Mouse (Mus musculus) limb, embryonic 14.5 days (tissue): Measurements from ENCODE around the gene 4430402I18Rik. TPM values are rescaled to one million over a fixed set of nuclear protein-coding genes. Genes with fewer than 3 reads are reported as not detected.
"Not testable (repeated sequence)": the region's sequence is repeated elsewhere in the genome, so short reads cannot be mapped to it uniquely, and the experiment has no call there.

Experiments
- ATAC-seq: fragments of 200-750 bp; cut with Nextera tagmentation; 2 replicates; pipeline ENCODE4 v1.8.0; 2017; ENCODE audit warnings: low read depth, moderate number of reproducible peaks, moderate TSS enrichment; ENCODE audit not compliant: low FRiP score
- DNase-seq: peaks from one replicate; pipeline ENCODE4 v3.0.0-alpha.2; 2015; ENCODE audit warnings: low spot score
- H3K27ac ChIP-seq: fragments of 300-500 bp; sonication (generic); replicated peaks from 2 replicates; pipeline ENCODE4 v1.5.1; 2014; ENCODE audit warnings: low read depth, mild to moderate bottlenecking, low read length, moderate library complexity, mixed read lengths
- H3K27me3 ChIP-seq: fragments of 300-500 bp; sonication (generic); 2 replicates; pipeline ENCODE4 v1.6.1; 2014; ENCODE audit warnings: low read length, mixed read lengths; ENCODE audit not compliant: control insufficient read depth, insufficient read depth
- H3K36me3 ChIP-seq: fragments of 300-500 bp; sonication (generic); 2 replicates; pipeline ENCODE4 v1.6.1; 2014; ENCODE audit warnings: mild to moderate bottlenecking, low read length, moderate library complexity, mixed read lengths; ENCODE audit not compliant: control insufficient read depth, insufficient read depth
- H3K4me1 ChIP-seq: fragments of 300-500 bp; sonication (generic); 2 replicates; pipeline ENCODE4 v1.6.1; 2014; ENCODE audit warnings: antibody characterized with exemption, low read length, mixed read lengths; ENCODE audit not compliant: control insufficient read depth, insufficient read depth
- H3K4me2 ChIP-seq: fragments of 300-500 bp; sonication (generic); replicated peaks from 2 replicates; pipeline ENCODE4 v1.6.1; 2014; ENCODE audit warnings: low read depth, mild to moderate bottlenecking, low read length, moderate library complexity; ENCODE audit not compliant: severe bottlenecking
- H3K4me3 ChIP-seq: fragments of 300-500 bp; sonication (generic); replicated peaks from 2 replicates; pipeline ENCODE4 v1.5.1; 2014; ENCODE audit warnings: low read length
- H3K9ac ChIP-seq: fragments of 300-500 bp; sonication (generic); 2 replicates; pipeline ENCODE4 v1.6.1; 2014; ENCODE audit warnings: mild to moderate bottlenecking, low read depth, low read length, moderate library complexity; ENCODE audit not compliant: severe bottlenecking
- H3K9me3 ChIP-seq: fragments of 300-500 bp; sonication (generic); 2 replicates; pipeline ENCODE4 v1.6.1; 2016; ENCODE audit warnings: low read length; ENCODE audit not compliant: control insufficient read depth
- POLR2A ChIP-seq: fragments of 200-500 bp; IDR thresholded peaks from 2 replicates; pipeline ENCODE4 v1.8.0; 2012; ENCODE audit warnings: inconsistent platforms, mild to moderate bottlenecking, moderate library complexity, borderline replicate concordance; ENCODE audit not compliant: insufficient read depth, insufficient read length; ENCODE audit errors: extremely low read depth
- WGBS: fragments of 180-500 bp; shearing (Covaris S2); extraction: QIAGEN DNeasy Blood & Tissue Kit; methylation state at CpG from one replicate; pipeline ENCODE4 v1.1.7; 2014; 5-methylcytosine and 5-hydroxymethylcytosine counted together
- polyA plus RNA-seq, 2 experiments: library from polyadenylated mRNA; depleted of rRNA in 1 of 2; stranded (reverse) in 1 of 2; unstranded in 1 of 2; fragments of >200 nt; fragmentation: Nextera tagmentation in 1 of 2; extraction: Ambion mirVana in 1 of 2; gene quantifications; 2 replicates each; pipeline versions ENCODE4 v1.2.1 to v1.2.3; 2012 to 2014

The 4430402I18Rik gene
- polyA plus RNA-seq, 2 experiments, result 1.0 to 1.5 TPM

- Histone ChIP-seq H3K4me3 (no peak overlapping the region), H3K27ac (no peak overlapping the region), H3K36me3 (peaks cover 70% of the 10 kb centered on the region), H3K9me3 (no peaks in the 10 kb centered on the region), H3K4me2 (no peak overlapping the region), H3K9ac (no peak overlapping the region), H3K4me1 (no peaks in the 10 kb centered on the region), H3K27me3 (no peaks in the 10 kb centered on the region)
- 78% methylated on average over 12 of the region's 12 CpGs for WGBS
- TF ChIP-seq POLR2A, result no peak
- DNase-seq, result no peak
- no peak for ATAC-seq
Observed at GRCm38 (mm10) chr19:29011355-29011990, 43.9 kb upstream of the 4430402I18Rik start.

- Histone ChIP-seq H3K4me3 (no peak overlapping the region), H3K9ac (no peak overlapping the region), H3K9me3 (no peaks in the 10 kb centered on the region), H3K4me1 (no peaks in the 10 kb centered on the region), H3K36me3 (peaks cover 62% of the 10 kb centered on the region), H3K27me3 (no peaks in the 10 kb centered on the region), H3K4me2 (no peak overlapping the region), H3K27ac (no peak overlapping the region)
- DNase-seq (no peak), ATAC-seq (no peak)
- TF ChIP-seq POLR2A, result no peak
- WGBS, result 95% methylated on average over 11 of the region's 11 CpGs
Observed at GRCm38 (mm10) chr19:29009046-29009445, 41.4 kb upstream of the 4430402I18Rik start.

GRCm38 (mm10) chr19:29008069-29008706, 40.6 kb upstream of the 4430402I18Rik start:
- Histone ChIP-seq H3K27me3 (no peaks in the 10 kb centered on the region), H3K4me1 (no peaks in the 10 kb centered on the region), H3K9me3 (no peaks in the 10 kb centered on the region), H3K4me3 (no peak overlapping the region), H3K4me2 (no peak overlapping the region), H3K27ac (no peak overlapping the region), H3K9ac (no peak overlapping the region), H3K36me3 (peaks cover 56% of the 10 kb centered on the region)
- no peak for DNase-seq
- ATAC-seq, result no peak
- WGBS, result 91% methylated on average over 3 of the region's 3 CpGs
- TF ChIP-seq POLR2A, result no peak

GRCm38 (mm10) chr19:29000321-29000720, 32.7 kb upstream of the 4430402I18Rik start:
- H3K9me3 ChIP-seq, result not testable (repeated sequence)
- 98% methylated on average over 16 of the region's 16 CpGs for WGBS

GRCm38 (mm10) chr19:28997976-28998630, 30.5 kb upstream of the 4430402I18Rik start:
- Histone ChIP-seq H3K36me3 (peaks cover 68% of the 10 kb centered on the region), H3K4me3 (no peak overlapping the region), H3K4me2 (no peak overlapping the region), H3K27me3 (no peaks in the 10 kb centered on the region), H3K27ac (no peak overlapping the region), H3K4me1 (no peaks in the 10 kb centered on the region), H3K9ac (no peak overlapping the region), H3K9me3 (no peaks in the 10 kb centered on the region)
- DNase-seq (no peak), ATAC-seq (no peak)
- TF ChIP-seq POLR2A, result no peak
- WGBS, result 78% methylated on average over 4 of the region's 4 CpGs

More at GRCm38 (mm10) chr19:29000321-29000720, 32.7 kb upstream of the 4430402I18Rik start:
- not testable (repeated sequence) for H3K27ac ChIP-seq, H3K27me3 ChIP-seq, ATAC-seq, H3K4me1 ChIP-seq, H3K9ac ChIP-seq, H3K4me3 ChIP-seq, H3K4me2 ChIP-seq, DNase-seq
- peaks cover 51% of the 10 kb centered on the region for H3K36me3 ChIP-seq
